Mouse (Mus musculus) embryonic fibroblast, embryonic 13.5 days (primary cell): ENCODE data around the gene E130308A19Rik.

Source experiments
- CTCF ChIP-seq: IDR thresholded peaks from 2 replicates; pipeline ENCODE4 v1.5.1; 2011; ENCODE audit warnings: mild to moderate bottlenecking, control low read depth, low read length, moderate library complexity, borderline replicate concordance; ENCODE audit not compliant: insufficient read depth
- POLR2A ChIP-seq: IDR thresholded peaks from 2 replicates; pipeline ENCODE4 v1.6.1; 2011; ENCODE audit warnings: low read depth, mild to moderate bottlenecking, control low read depth, low read length, moderate library complexity

GRCm38 (mm10) chr4:59646020-59646696, 20.1 kb downstream of the E130308A19Rik start:
- TF ChIP-seq CTCF (no peak), POLR2A (no peak)
